Comparison of ENCODE assay signal across 7 mouse cellular contexts in genomic region chr10:80676198-80676928, GRCm38 (mm10). TPM values are rescaled to one million over a fixed set of nuclear protein-coding genes. Genes with fewer than 3 reads are reported as not detected.
DNase-seq lines count a peak whose midpoint lies in the region; ATAC-seq lines count a peak whose summit lies in the region.

No protein-coding gene starts in this region.

- no peaks in the 10 kb centered on the region for H3K27me3 ChIP-seq in intestine, embryonic 16.5 days (replicated peaks; ENCODE audit: control insufficient read depth, insufficient read depth, low read length)
- H3K27me3 ChIP-seq in midbrain, embryonic 11.5 days (ENCODE audit: control insufficient read depth, insufficient read depth, low read length) = no peaks in the 10 kb centered on the region

- peak overlapping the region; percentile 97 for H3K9ac ChIP-seq in intestine, embryonic 16.5 days (ENCODE audit: low read depth, low read length)
- H3K9ac ChIP-seq in midbrain, embryonic 11.5 days (ENCODE audit: low read length) = peak overlapping the region; percentile 97

- peaks cover 55% of the 10 kb centered on the region for H3K4me1 ChIP-seq in intestine, embryonic 16.5 days (ENCODE audit: control insufficient read depth, insufficient read depth, low read length)
- peaks cover 37% of the 10 kb centered on the region for H3K4me1 ChIP-seq in midbrain, embryonic 11.5 days (ENCODE audit: control insufficient read depth, insufficient read depth, low read length)

- DNase-seq in adrenal gland, adult 2 months = peak; percentile 100
- DNase-seq in embryo, embryonic 11.5 days (ENCODE audit: low read depth, low spot score) = peak; percentile 100
- peak; percentile 99 to 100 for DNase-seq in gastrocnemius, postnatal 36 days
- peak; percentile 99 to 100 for DNase-seq in left cerebral cortex, postnatal 36 days (ENCODE audit: low spot score in 2 of 2)
- peak; percentile 100 for DNase-seq in midbrain, embryonic 11.5 days (ENCODE audit: low spot score, missing footprints)
- DNase-seq in skeletal muscle tissue, adult 2 months (ENCODE audit: low read depth, low spot score) = peak; percentile 100

- peak overlapping the region; percentile 64 for H3K4me2 ChIP-seq in intestine, embryonic 16.5 days (ENCODE audit: low read depth, low read length)
- peak overlapping the region; percentile 92 for H3K4me2 ChIP-seq in midbrain, embryonic 11.5 days

- intact Hi-C loops in gastrocnemius, postnatal 36 days (cut with DNase I) = no loop called here
- intact Hi-C loops in left cerebral cortex, postnatal 36 days (cut with DNase I) = loop anchor here (2.0 kb wide), 2 partner anchors 20 to 54 kb away; partner anchors contain the start of genes Btbd2 and Csnk1g2

- peaks cover 4% of the 10 kb centered on the region for H3K36me3 ChIP-seq in intestine, embryonic 16.5 days (ENCODE audit: control insufficient read depth, insufficient read depth, low read length)
- no peaks in the 10 kb centered on the region for H3K36me3 ChIP-seq in midbrain, embryonic 11.5 days (ENCODE audit: control insufficient read depth, insufficient read depth, low read length)

- H3K9me3 ChIP-seq in intestine, embryonic 16.5 days (ENCODE audit: control insufficient read depth, low read length) = no peaks in the 10 kb centered on the region
- no peaks in the 10 kb centered on the region for H3K9me3 ChIP-seq in midbrain, embryonic 11.5 days (ENCODE audit: control insufficient read depth, low read length)

- H3K4me3 ChIP-seq in intestine, embryonic 16.5 days (ENCODE audit: low read length) = peak overlapping the region; percentile 96
- peak overlapping the region; percentile 98 for H3K4me3 ChIP-seq in midbrain, embryonic 11.5 days (ENCODE audit: low read depth, low read length)

- WGBS in intestine, embryonic 16.5 days = under 1% methylated on average over 71 of the region's 78 CpGs
- WGBS in midbrain, embryonic 11.5 days = under 1% methylated on average over 50 of the region's 78 CpGs

- ATAC-seq in intestine, embryonic 16.5 days = peak; percentile 92
- peak; percentile 94 for ATAC-seq in midbrain, embryonic 11.5 days (ENCODE audit: low FRiP score)

- H3K27ac ChIP-seq in intestine, embryonic 16.5 days (ENCODE audit: low read length) = peak overlapping the region; percentile 94
- H3K27ac ChIP-seq in midbrain, embryonic 11.5 days (ENCODE audit: low read depth, low read length) = peak overlapping the region; percentile 90

RNA-seq across cellular contexts. Expression of gene Mknk2, which starts 1.5 kb away (rescaled TPM):
- total RNA-seq in adrenal gland, adult 2 months (2021) = 100 to 1,000 TPM; 185 to 189 TPM
- polyA plus RNA-seq in adrenal gland, adult 2 months (2012; rRNA removed) = 427 and 546 TPM in 2 replicates
- total RNA-seq in gastrocnemius, postnatal 36 days (2021) = 100 to 1,000 TPM; 216 to 227 TPM
- 18.3 and 49.9 TPM in 2 replicates for polyA plus RNA-seq in intestine, embryonic 16.5 days (2015; fragmentation: Nextera tagmentation; extraction: Ambion mirVana)
- 10 to 100 TPM; 39.9 to 42.0 TPM for total RNA-seq in left cerebral cortex, postnatal 36 days (2021)
- 42.0 and 49.4 TPM in 2 replicates for polyA plus RNA-seq in midbrain, embryonic 11.5 days (2014; fragmentation: Nextera tagmentation; extraction: Ambion mirVana)

RNA-seq across cellular contexts. Expression of gene Btbd2, which starts 19.5 kb away (rescaled TPM):
- 10 to 100 TPM; 54.1 to 73.9 TPM for total RNA-seq in adrenal gland, adult 2 months (2021)
- 165 and 166 TPM in 2 replicates for polyA plus RNA-seq in adrenal gland, adult 2 months (2012; rRNA removed)
- 10 to 100 TPM; 32.1 to 33.5 TPM for total RNA-seq in gastrocnemius, postnatal 36 days (2021)
- 9.2 and 10.6 TPM in 2 replicates for polyA plus RNA-seq in intestine, embryonic 16.5 days (2015; fragmentation: Nextera tagmentation; extraction: Ambion mirVana)
- total RNA-seq in left cerebral cortex, postnatal 36 days (2021) = 100 to 1,000 TPM in 1 of 2 experiments, 10 to 100 TPM in 1; 93.4 to 100 TPM
- 43.8 and 51.7 TPM in 2 replicates for polyA plus RNA-seq in midbrain, embryonic 11.5 days (2014; fragmentation: Nextera tagmentation; extraction: Ambion mirVana)

RNA-seq across cellular contexts. Expression of gene Mob3a, which starts 25.4 kb away (rescaled TPM):
- total RNA-seq in adrenal gland, adult 2 months (2021) = 10 to 100 TPM; 18.0 to 19.4 TPM
- 22.5 and 27.1 TPM in 2 replicates for polyA plus RNA-seq in adrenal gland, adult 2 months (2012; rRNA removed)
- total RNA-seq in gastrocnemius, postnatal 36 days (2021) = 1 to 10 TPM; 3.4 to 3.6 TPM
- polyA plus RNA-seq in intestine, embryonic 16.5 days (2015; fragmentation: Nextera tagmentation; extraction: Ambion mirVana) = 39.8 and 41.8 TPM in 2 replicates
- total RNA-seq in left cerebral cortex, postnatal 36 days (2021) = 10 to 100 TPM; 14.0 TPM
- polyA plus RNA-seq in midbrain, embryonic 11.5 days (2014; fragmentation: Nextera tagmentation; extraction: Ambion mirVana) = 50.2 and 52.7 TPM in 2 replicates

RNA-seq across cellular contexts. Expression of gene Izumo4, which starts 25.6 kb away (rescaled TPM):
- 10 to 100 TPM; 13.2 to 21.2 TPM for total RNA-seq in adrenal gland, adult 2 months (2021)
- 73.3 and 74.3 TPM in 2 replicates for polyA plus RNA-seq in adrenal gland, adult 2 months (2012; rRNA removed)
- 1 to 10 TPM; 1.2 to 2.7 TPM for total RNA-seq in gastrocnemius, postnatal 36 days (2021)
- 18.5 and 25.0 TPM in 2 replicates for polyA plus RNA-seq in intestine, embryonic 16.5 days (2015; fragmentation: Nextera tagmentation; extraction: Ambion mirVana)
- 10 to 100 TPM; 36.7 to 47.3 TPM for total RNA-seq in left cerebral cortex, postnatal 36 days (2021)
- 6.7 and 6.9 TPM in 2 replicates for polyA plus RNA-seq in midbrain, embryonic 11.5 days (2014; fragmentation: Nextera tagmentation; extraction: Ambion mirVana)

RNA-seq across cellular contexts. Expression of gene Csnk1g2, which starts 53.7 kb away (rescaled TPM):
- 100 to 1,000 TPM; 110 to 133 TPM for total RNA-seq in adrenal gland, adult 2 months (2021)
- polyA plus RNA-seq in adrenal gland, adult 2 months (2012; rRNA removed) = 241 and 255 TPM in 2 replicates
- 10 to 100 TPM; 84.0 to 90.0 TPM for total RNA-seq in gastrocnemius, postnatal 36 days (2021)
- 15.1 and 22.2 TPM in 2 replicates for polyA plus RNA-seq in intestine, embryonic 16.5 days (2015; fragmentation: Nextera tagmentation; extraction: Ambion mirVana)
- total RNA-seq in left cerebral cortex, postnatal 36 days (2021) = 100 to 1,000 TPM; 208 to 256 TPM
- 73.6 and 86.9 TPM in 2 replicates for polyA plus RNA-seq in midbrain, embryonic 11.5 days (2014; fragmentation: Nextera tagmentation; extraction: Ambion mirVana)

Comparison
In these comparisons a context has a peak if more than half of its experiments do, and no peak if none do; other contexts are left out.
1. Peak in every context shown above with its lines: DNase-seq, ATAC-seq, H3K4me3 ChIP-seq and H3K27ac ChIP-seq.
2. RNA of gene Mknk2, which starts 1.5 kb away (total RNA-seq): 216 to 227 TPM in gastrocnemius, postnatal 36 days and 185 to 189 TPM in adrenal gland, adult 2 months; 39.9 to 42.0 TPM in left cerebral cortex, postnatal 36 days; every median in the first group is over 4 times any median in the second.